Mouse (Mus musculus) limb, embryonic 13.5 days (tissue): ENCODE data around the gene Pgm5. TPM values are rescaled to one million over a fixed set of nuclear protein-coding genes. Genes with fewer than 3 reads are reported as not detected.

Experiments
- ATAC-seq: fragments of 200-750 bp; cut with Nextera tagmentation; 2 replicates; pipeline ENCODE4 v1.8.0; 2017; ENCODE audit warnings: low read depth, moderate number of reproducible peaks, moderate TSS enrichment; ENCODE audit not compliant: low FRiP score
- H3K27ac ChIP-seq: fragments of 300-500 bp; sonication (generic); 2 replicates; pipeline ENCODE4 v1.5.1; 2015; ENCODE audit warnings: inconsistent platforms, mild to moderate bottlenecking, moderate library complexity
- H3K27me3 ChIP-seq: fragments of 300-500 bp; sonication (generic); 2 replicates; pipeline ENCODE4 v1.6.1; 2015; ENCODE audit warnings: mild to moderate bottlenecking, inconsistent platforms
- H3K36me3 ChIP-seq: fragments of 300-500 bp; sonication (generic); 2 replicates; pipeline ENCODE4 v1.6.1; 2015; ENCODE audit warnings: inconsistent platforms, mild to moderate bottlenecking, moderate library complexity
- H3K4me1 ChIP-seq: fragments of 300-500 bp; sonication (generic); 2 replicates; pipeline ENCODE4 v1.6.1; 2015; ENCODE audit warnings: inconsistent platforms
- H3K4me2 ChIP-seq: fragments of 300-500 bp; sonication (generic); replicated peaks from 2 replicates; pipeline ENCODE4 v1.6.1; 2015; ENCODE audit warnings: inconsistent platforms, mild to moderate bottlenecking, moderate library complexity
- H3K4me3 ChIP-seq: fragments of 300-500 bp; sonication (generic); 2 replicates; pipeline ENCODE4 v1.5.1; 2015; ENCODE audit warnings: moderate library complexity, mild to moderate bottlenecking, inconsistent platforms
- H3K9ac ChIP-seq: fragments of 300-500 bp; sonication (generic); 2 replicates; pipeline ENCODE4 v1.6.1; 2015; ENCODE audit warnings: mild to moderate bottlenecking, inconsistent platforms
- H3K9me3 ChIP-seq: fragments of 300-500 bp; sonication (generic); 2 replicates; pipeline ENCODE4 v1.6.1; 2016; ENCODE audit warnings: inconsistent platforms
- WGBS: fragments of 180-500 bp; shearing (Covaris S2); methylation state at CpG from one replicate; pipeline ENCODE4 v1.1.7; 2015; 5-methylcytosine and 5-hydroxymethylcytosine counted together
- polyA plus RNA-seq: library from polyadenylated mRNA; unstranded; fragments of >200 nt; fragmentation: Nextera tagmentation; extraction: Ambion mirVana; gene quantifications from 2 replicates; pipeline ENCODE4 v1.2.1, GENCODE M21; 2015

The Pgm5 gene
- polyA plus RNA-seq, 1 experiment from 2014 or later, result 2.8 TPM

DNA sequence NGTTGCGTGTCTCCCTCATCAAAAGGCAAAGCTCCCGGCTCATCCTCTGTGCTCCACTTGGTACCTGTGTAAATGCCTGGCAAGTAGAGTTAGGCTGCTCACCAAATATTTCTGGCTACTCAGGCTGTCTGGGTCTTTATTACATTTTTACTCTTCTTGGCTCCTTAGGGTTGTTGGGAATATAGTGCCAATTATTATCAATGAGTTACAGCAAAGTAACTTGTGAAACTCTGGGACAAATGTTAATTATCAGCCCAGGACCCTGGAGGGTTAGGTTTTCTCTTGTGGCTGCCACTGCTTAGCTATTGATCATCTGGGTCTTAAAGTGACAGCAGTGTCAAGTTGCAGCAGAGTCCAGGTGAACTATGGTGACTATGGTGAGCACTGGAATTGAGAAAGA lies 199.3 kb downstream of the Pgm5 start:
- no peak for ATAC-seq
- no peaks in the 10 kb centered on the region for H3K9me3 ChIP-seq
- no peaks in the 10 kb centered on the region for H3K36me3 ChIP-seq
- no peak overlapping the region for H3K4me3 ChIP-seq
- WGBS, result 97% methylated on average over 2 of the region's 2 CpGs
- no peak overlapping the region for H3K4me2 ChIP-seq
- no peaks in the 10 kb centered on the region for H3K27me3 ChIP-seq
- no peak overlapping the region for H3K9ac ChIP-seq
- H3K27ac ChIP-seq, result no peak overlapping the region
- no peaks in the 10 kb centered on the region for H3K4me1 ChIP-seq

DNA sequence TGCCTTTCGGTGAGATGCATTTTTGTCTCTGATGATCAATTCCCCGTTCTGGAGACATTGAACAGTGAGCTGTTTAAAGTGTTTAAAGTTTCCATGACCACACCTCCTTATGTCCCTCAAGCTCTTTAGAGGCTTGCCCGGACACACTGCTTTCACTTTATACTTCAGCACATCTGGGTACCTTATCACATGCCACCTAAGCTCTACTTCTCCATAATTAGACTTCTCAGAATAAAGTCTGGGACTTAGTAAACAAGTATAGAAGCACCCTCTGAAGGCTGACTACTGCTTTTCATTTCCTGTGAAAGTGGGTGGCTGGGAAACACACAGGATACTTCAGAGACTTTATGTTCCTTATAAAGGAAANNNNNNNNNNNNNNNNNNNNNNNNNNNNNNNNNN lies 204.7 kb downstream of the Pgm5 start:
- WGBS, result 63% methylated on average over 3 of the region's 3 CpGs

DNA sequence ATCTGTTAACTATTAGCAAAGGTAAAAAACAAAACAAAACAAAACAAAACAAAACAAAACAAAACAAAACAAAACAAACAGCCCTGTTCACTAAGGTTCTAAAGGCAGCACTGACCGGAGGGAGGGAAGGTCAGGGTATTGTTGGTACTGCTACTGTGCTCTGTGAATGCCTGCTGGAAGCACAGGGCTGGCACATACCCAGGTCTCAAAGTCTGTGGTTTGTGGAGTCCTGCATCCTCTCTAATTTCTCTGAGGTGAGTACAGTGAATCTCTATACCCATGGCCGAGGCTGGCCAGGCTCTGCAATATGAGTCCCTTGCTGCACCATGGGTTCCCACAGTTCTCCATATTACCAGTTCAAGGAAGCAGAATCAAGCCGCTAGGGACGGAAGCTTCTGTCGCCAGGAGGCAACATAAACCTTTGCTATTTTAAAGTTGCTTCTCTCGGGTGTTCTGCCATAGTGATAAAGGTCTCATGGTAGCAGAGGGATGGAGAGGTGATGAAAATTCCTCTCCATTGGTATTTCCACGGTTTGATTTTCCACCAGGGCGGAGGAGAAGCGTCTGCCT lies 208.3 kb downstream of the Pgm5 start:
- Histone ChIP-seq H3K9me3 (no peaks in the 10 kb centered on the region), H3K27ac (no peak overlapping the region), H3K4me1 (peaks cover 11% of the 10 kb centered on the region; the same call in 1 of the 2 replicates), H3K36me3 (no peaks in the 10 kb centered on the region), H3K4me2 (no peak overlapping the region), H3K27me3 (no peaks in the 10 kb centered on the region), H3K4me3 (no peak overlapping the region), H3K9ac (no peak overlapping the region)
- no peak for ATAC-seq
- WGBS, result 70% methylated on average over 9 of the region's 9 CpGs

More for the DNA sequence above, 204.7 kb downstream of the Pgm5 start:
- no peak for ATAC-seq
- H3K4me2 ChIP-seq, result no peak overlapping the region
- H3K4me1 ChIP-seq, result 0 out of 2 replicates have a peak, but pooled peaks cover 4% of the 10 kb centered on the region
- H3K9ac ChIP-seq, result no peak overlapping the region
- H3K27me3 ChIP-seq, result no peaks in the 10 kb centered on the region
- no peak overlapping the region for H3K4me3 ChIP-seq
- H3K9me3 ChIP-seq, result no peaks in the 10 kb centered on the region
- H3K27ac ChIP-seq, result no peak overlapping the region
- H3K36me3 ChIP-seq, result no peaks in the 10 kb centered on the region

DNA sequence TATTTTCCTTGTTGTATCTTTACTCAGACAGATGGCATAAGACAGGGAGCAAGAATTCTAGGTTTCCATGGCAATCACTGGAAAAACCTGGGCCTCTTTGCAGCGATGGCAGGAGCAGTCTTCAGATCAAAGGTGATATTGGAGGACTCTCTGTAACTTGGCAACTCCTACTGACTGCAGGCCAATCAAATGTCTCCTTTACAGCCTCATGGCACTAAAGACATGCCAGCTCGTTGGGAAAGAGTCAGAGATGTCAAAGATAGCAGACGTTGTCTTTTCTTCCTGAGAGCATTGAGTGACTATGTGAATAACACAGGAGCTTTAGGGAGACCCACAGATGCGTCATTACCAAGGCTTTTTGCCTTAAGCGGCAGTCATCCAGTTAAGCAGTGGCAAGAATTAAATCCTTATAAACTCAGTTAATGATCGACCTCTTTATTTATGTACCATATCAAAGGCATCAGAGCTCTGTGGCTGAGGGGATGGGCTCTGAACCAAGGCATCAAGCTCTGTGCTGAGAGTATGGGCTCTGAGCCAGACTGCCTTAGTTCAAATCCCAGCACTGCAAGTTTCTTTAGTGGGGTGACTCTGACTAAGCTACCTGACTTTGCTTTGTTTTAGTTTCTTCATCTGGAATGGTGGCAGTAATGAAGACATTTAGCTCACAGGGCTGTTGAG lies 209.2 kb downstream of the Pgm5 start:
- Histone ChIP-seq H3K4me2 (no peak overlapping the region), H3K4me3 (no peak overlapping the region), H3K36me3 (no peaks in the 10 kb centered on the region), H3K27me3 (no peaks in the 10 kb centered on the region), H3K9me3 (no peaks in the 10 kb centered on the region), H3K9ac (no peak overlapping the region), H3K4me1 (peaks cover 11% of the 10 kb centered on the region; the same call in 1 of the 2 replicates), H3K27ac (no peak overlapping the region)
- WGBS, result 30% methylated on average over 6 of the region's 6 CpGs
- ATAC-seq, result no peak

DNA sequence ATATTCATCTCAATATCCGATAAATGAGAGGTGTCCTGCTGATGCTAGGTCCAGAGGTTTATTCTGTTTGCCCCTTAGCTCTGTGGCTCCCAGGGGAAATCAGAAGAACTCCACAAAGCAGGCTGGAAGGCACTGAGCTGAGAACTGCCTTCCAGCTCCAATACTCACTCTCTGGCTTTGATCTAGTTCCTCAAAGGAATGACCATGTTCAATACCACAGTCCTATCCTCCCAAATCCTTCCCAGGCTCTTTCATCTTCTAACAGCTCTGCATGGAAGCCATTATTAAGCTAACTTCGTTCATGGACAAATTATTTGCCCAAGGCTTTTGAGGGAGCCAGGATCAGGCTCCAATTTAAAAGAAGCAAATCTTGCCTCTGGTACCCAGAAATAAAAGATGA lies 210.1 kb downstream of the Pgm5 start:
- WGBS, result 23% methylated on average over 2 of the region's 2 CpGs
- no peak overlapping the region for H3K27ac ChIP-seq
- no peak overlapping the region for H3K4me3 ChIP-seq
- H3K4me1 ChIP-seq, result peaks cover 16% of the 10 kb centered on the region
- no peak for ATAC-seq
- H3K27me3 ChIP-seq, result no peaks in the 10 kb centered on the region
- H3K9me3 ChIP-seq, result no peaks in the 10 kb centered on the region
- no peak overlapping the region for H3K9ac ChIP-seq
- H3K36me3 ChIP-seq, result no peaks in the 10 kb centered on the region
- H3K4me2 ChIP-seq, result no peak overlapping the region

DNA sequence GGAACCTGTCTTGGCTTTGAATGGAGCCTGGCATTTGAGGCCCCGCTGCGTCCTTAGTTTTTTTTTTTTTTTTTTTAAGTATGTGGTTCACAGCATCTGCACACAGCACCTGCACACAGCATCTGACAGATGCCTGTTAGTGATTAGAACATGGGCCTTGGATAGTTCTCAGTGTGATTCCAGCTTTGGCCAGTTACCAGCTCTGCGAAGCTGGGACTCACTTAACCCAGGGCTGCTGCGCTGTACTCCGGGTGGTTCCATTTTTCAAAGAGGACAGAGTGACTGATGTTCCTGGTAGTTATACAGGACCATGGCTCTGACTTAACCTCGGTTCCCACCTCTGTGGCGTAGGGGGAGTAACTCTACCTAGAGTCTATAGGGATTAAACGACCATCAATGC lies 211.2 kb downstream of the Pgm5 start:
- Histone ChIP-seq H3K4me2 (no peak overlapping the region), H3K9ac (no peak overlapping the region), H3K36me3 (no peaks in the 10 kb centered on the region), H3K27ac (no peak overlapping the region), H3K27me3 (no peaks in the 10 kb centered on the region), H3K9me3 (no peaks in the 10 kb centered on the region), H3K4me1 (peaks cover 26% of the 10 kb centered on the region), H3K4me3 (no peak overlapping the region)
- ATAC-seq, result no peak
- 41% methylated on average over 8 of the region's 8 CpGs for WGBS

DNA sequence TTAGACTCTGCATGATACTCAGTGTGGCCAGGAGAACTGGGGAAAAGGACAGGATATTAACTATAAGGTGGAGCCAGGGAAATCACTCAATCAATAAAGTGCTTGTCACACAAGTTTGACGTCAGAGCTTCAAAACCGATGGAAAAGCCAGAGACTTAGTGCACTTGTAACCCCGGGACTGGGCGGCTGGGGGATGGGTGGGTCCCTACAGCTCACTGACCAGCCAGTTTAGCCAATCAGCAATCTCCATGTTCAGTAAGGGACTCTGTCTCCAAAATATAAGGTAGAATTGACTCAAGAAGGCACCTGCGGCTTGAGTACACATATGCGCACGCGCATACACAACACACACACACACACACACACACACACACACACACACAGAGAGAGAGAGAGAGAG lies 213.6 kb downstream of the Pgm5 start:
- Histone ChIP-seq H3K27me3 (no peaks in the 10 kb centered on the region), H3K9me3 (no peaks in the 10 kb centered on the region), H3K9ac (no peak overlapping the region), H3K4me2 (no peak overlapping the region), H3K27ac (no peak overlapping the region), H3K36me3 (no peaks in the 10 kb centered on the region), H3K4me1 (peaks cover 29% of the 10 kb centered on the region), H3K4me3 (no peak overlapping the region)
- WGBS, result 80% methylated on average over 8 of the region's 8 CpGs
- no peak for ATAC-seq

DNA sequence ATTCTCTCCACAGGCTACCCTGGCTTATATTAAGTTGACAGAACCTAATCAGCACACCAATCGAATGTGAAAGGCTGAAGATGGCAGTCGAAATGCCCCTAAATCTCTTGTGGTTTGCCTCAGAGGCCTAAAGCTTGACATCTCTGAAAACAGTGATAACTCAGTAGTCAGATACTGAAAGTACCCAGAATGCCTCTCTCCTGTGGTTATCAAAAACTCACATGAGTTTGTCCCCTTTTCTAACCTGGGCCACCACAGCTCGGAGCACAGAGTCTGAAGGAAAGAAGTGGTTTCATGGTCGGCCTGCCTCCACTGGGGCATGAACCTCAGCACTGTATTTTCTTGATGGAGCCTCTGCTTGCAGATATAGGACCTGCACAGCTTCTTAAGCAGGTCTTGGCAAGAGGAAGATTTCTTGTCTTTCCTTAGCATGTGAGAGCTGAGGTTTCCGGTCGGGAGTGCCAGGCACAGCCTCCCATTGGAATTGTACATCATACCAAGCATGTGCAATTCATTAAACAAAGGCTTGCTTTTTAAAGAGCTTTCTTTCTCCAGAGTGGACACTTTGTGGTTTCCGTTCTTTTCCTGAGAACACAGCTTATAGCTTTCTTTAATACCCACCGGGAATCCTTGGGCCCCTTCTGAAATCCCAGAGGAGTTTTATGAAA lies 215.4 kb downstream of the Pgm5 start:
- 40% methylated on average over 8 of the region's 8 CpGs for WGBS
- Histone ChIP-seq H3K27ac (peak overlapping the region; percentile 40), H3K4me1 (peaks cover 29% of the 10 kb centered on the region), H3K4me3 (no peak overlapping the region), H3K9me3 (no peaks in the 10 kb centered on the region), H3K27me3 (no peaks in the 10 kb centered on the region), H3K36me3 (no peaks in the 10 kb centered on the region), H3K4me2 (no peak overlapping the region), H3K9ac (no peak overlapping the region)
- ATAC-seq, result 0 out of 2 replicates have a peak, but pooled peaks have one; percentile 28

DNA sequence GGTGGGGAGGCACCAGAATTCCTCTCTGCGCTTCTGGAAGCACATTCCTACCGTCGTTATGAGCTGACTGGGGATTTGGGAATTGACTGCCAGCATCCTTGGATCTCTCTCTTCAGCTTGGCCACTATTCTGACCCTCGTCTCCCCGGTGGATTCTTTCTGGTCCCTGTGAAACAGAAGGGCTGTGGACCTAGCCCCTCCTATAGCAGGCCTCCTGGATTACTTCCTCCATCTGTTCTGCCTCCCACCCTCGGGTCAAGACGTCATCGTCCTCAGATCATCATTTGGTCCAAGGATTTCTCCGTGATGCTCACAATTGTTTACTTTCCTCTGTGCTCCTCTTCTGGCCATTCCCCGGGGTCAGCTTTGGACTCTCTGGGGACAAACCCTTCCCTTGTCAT lies 216.7 kb downstream of the Pgm5 start:
- no peak for ATAC-seq
- 66% methylated on average over 10 of the region's 10 CpGs for WGBS
- H3K36me3 ChIP-seq, result no peaks in the 10 kb centered on the region
- H3K27me3 ChIP-seq, result no peaks in the 10 kb centered on the region
- no peak overlapping the region for H3K9ac ChIP-seq
- no peak overlapping the region for H3K27ac ChIP-seq
- H3K9me3 ChIP-seq, result no peaks in the 10 kb centered on the region
- H3K4me3 ChIP-seq, result no peak overlapping the region
- no peak overlapping the region for H3K4me2 ChIP-seq
- H3K4me1 ChIP-seq, result peaks cover 23% of the 10 kb centered on the region

DNA sequence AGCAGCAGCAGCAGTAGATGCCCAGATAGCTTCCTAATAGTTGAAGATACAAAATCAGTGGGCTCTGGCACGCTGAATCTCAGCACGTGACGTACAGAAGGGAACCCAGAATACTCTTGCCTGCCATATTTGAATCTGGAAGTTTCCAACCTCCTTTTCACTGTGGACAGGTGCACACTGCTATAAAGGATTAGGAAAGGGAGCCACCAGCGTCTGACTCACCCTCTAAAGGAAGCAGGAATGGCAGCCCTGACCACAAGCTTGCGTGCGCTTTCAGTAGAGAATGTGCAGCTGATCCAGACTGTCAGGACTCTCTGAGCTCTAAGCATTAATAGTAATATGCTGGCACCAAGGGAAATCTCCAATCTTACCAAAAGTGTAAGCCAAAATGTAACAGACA lies 220.7 kb downstream of the Pgm5 start:
- no peaks in the 10 kb centered on the region for H3K9me3 ChIP-seq
- no peak overlapping the region for H3K27ac ChIP-seq
- no peak overlapping the region for H3K4me3 ChIP-seq
- WGBS, result 86% methylated on average over 6 of the region's 6 CpGs
- H3K4me2 ChIP-seq, result no peak overlapping the region
- no peaks in the 10 kb centered on the region for H3K36me3 ChIP-seq
- H3K27me3 ChIP-seq, result no peaks in the 10 kb centered on the region
- H3K9ac ChIP-seq, result no peak overlapping the region
- peaks cover 11% of the 10 kb centered on the region; the same call in 1 of the 2 replicates for H3K4me1 ChIP-seq
- no peak for ATAC-seq

DNA sequence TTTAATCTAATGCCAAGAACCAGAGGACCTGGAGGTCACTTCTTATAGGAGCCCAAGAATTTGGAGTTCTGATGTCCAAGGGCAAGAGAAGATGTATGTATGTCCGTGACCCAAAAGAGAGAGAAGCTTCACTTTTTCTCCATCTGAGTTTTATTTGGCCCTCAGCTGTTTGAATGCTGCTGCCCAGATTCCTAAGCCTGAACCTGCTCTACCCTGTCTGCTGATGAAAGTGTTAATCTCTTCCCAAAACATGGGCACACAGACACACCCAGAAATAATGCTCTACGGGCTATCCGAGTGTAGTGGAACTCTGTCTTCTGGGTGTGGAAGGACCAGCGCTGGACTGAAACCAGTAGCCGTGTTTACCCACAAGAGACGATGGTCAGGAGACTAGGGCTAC lies 223.7 kb downstream of the Pgm5 start:
- no peak overlapping the region for H3K27ac ChIP-seq
- H3K4me2 ChIP-seq, result no peak overlapping the region
- no peak for ATAC-seq
- H3K4me3 ChIP-seq, result no peak overlapping the region
- WGBS, result 89% methylated on average over 6 of the region's 6 CpGs
- H3K9me3 ChIP-seq, result no peaks in the 10 kb centered on the region
- H3K36me3 ChIP-seq, result no peaks in the 10 kb centered on the region
- H3K9ac ChIP-seq, result no peak overlapping the region
- no peaks in the 10 kb centered on the region for H3K4me1 ChIP-seq
- H3K27me3 ChIP-seq, result no peaks in the 10 kb centered on the region

DNA sequence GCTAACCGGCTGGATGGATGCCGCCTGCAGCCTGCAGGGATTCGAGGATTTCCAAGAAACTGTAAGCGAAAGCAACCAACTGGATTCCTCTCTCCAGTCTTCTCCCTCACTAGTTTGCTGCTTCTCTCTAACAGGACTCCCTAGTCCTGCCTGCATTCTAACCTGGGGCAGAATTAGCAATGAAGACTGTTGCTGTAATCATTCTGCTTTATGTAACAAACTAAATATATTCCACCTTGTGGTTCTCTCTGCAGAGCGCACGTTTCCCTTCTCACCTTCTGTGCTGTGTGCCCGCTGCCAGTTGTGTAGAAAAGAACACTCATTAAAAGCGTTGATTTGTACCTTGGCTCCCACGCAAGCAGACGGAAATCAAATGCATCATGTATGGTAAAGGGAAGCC lies 225.0 kb downstream of the Pgm5 start:
- no peaks in the 10 kb centered on the region for H3K4me1 ChIP-seq
- WGBS, result 75% methylated on average over 10 of the region's 10 CpGs

More for the DNA sequence above, 225.0 kb downstream of the Pgm5 start:
- Histone ChIP-seq H3K4me2 (no peak overlapping the region), H3K27ac (no peak overlapping the region), H3K27me3 (no peaks in the 10 kb centered on the region), H3K36me3 (no peaks in the 10 kb centered on the region), H3K4me3 (no peak overlapping the region), H3K9ac (no peak overlapping the region), H3K9me3 (no peaks in the 10 kb centered on the region)
- ATAC-seq, result no peak
